Mouse (Mus musculus) megakaryocyte, embryonic 14.5 days (primary cell): ENCODE data around the gene Sh2b2. TPM values are rescaled to one million over a fixed set of nuclear protein-coding genes. Genes with fewer than 3 reads are reported as not detected.

Experiments used
- H3K27me3 ChIP-seq: replicated peaks from 2 replicates; pipeline ENCODE3; 2012; ENCODE audit warnings: inconsistent platforms
- H3K36me3 ChIP-seq: replicated peaks from 2 replicates; pipeline ENCODE3; 2012; ENCODE audit warnings: low read length, inconsistent platforms, mixed read lengths
- H3K4me1 ChIP-seq: 2 replicates; pipeline ENCODE4 v1.6.1; 2012; ENCODE audit warnings: inconsistent platforms
- H3K4me3 ChIP-seq: replicated peaks from 2 replicates; pipeline ENCODE3; 2012; ENCODE audit warnings: moderate library complexity, mild to moderate bottlenecking, inconsistent platforms
- H3K9me3 ChIP-seq: 2 replicates; pipeline ENCODE4 v1.6.1; 2012; ENCODE audit warnings: inconsistent platforms
- FLI1 ChIP-seq: IDR thresholded peaks from 2 replicates; pipeline ENCODE4 v1.6.1; 2012; ENCODE audit warnings: low read length, inconsistent platforms, mixed read lengths
- GATA1 ChIP-seq: IDR thresholded peaks from 3 replicates; pipeline ENCODE4 v1.6.1; 2012; ENCODE audit warnings: mixed read lengths, low read length, inconsistent platforms, borderline replicate concordance
- polyA plus RNA-seq: library from polyadenylated mRNA; stranded (reverse); fragments of >175 nt; gene quantifications from 2 replicates; pipeline ENCODE4 v1.2.3, GENCODE M21; 2012; ENCODE audit warnings: low replicate concordance; ENCODE audit not compliant: insufficient read depth

Gene Sh2b2
- polyA plus RNA-seq, 1 experiment: 10.7 TPM

DNA sequence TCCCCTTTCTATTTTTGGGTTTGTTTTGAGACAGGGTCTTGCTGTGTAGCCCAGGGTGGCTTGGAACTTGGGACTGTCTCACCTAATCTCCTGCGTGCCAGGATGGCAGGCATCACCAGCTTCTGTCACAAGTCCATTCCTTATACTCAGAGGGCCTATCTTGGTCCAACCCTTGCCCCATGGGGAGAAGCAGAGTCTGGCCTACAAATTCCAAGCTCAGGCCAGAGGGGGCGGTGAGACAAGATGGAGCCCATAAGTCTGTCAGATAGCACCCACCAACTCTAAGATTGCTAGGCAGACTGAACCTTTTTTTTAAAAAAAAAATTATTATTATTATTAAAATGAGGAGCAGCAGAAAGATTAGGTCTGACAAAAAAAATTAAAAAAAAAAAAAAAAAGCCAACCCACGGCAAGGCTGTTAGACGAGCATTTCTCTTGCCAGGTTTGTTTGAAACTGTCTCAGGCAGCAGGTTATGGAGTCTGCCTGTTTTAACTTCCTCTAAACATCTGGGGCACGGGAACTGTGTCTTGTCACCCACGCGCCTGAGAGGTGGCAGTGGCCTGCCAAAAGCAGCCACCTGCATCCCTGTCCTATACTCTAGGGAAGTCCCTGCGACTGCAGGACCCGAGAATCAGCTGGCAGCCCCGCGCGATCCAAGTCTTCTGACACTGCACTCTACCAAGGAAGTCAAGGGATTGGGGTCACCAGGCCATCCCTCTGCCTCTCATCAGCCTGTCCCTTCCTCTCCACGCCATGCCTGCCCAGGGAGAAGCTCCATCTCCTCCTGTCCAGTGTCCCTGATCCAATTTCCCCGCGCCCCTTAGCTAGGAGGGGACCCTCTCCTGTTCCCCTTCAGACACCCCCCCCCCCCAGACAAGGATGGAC, 76.5 kb downstream of the Sh2b2 start:
- H3K4me1 ChIP-seq: peaks cover 74% of the 10 kb centered on the region
- no peak for TF ChIP-seq FLI1
- TF ChIP-seq GATA1: no peak
- peaks cover 6% of the 10 kb centered on the region for H3K9me3 ChIP-seq

More for the DNA sequence above, 76.5 kb downstream of the Sh2b2 start:
- Histone ChIP-seq H3K4me3 (peak overlapping the region; percentile 97), H3K27me3 (no peaks in the 10 kb centered on the region), H3K36me3 (peaks cover 49% of the 10 kb centered on the region)

Other genes starting within 250 kb of the Sh2b2 start
- 0.06 TPM in 1 of 2 replicates, not detected in the other for gene Upk3b, start 208.1 kb downstream of the Sh2b2 start, polyA plus RNA-seq
- not detected in 2 replicates for gene Upk3bl, start 192.1 kb downstream of the Sh2b2 start, polyA plus RNA-seq
- 4.4 and 18.1 TPM in 2 replicates for gene Rasa4, start 162.6 kb downstream of the Sh2b2 start, polyA plus RNA-seq
- 14.7 and 91.2 TPM in 2 replicates for gene Polr2j, start 129.9 kb downstream of the Sh2b2 start, polyA plus RNA-seq
- gene Lrwd1, start 110.5 kb downstream of the Sh2b2 start, polyA plus RNA-seq: 47.2 and 54.5 TPM in 2 replicates
- 37.3 and 77.1 TPM in 2 replicates for gene Alkbh4, start 110.4 kb downstream of the Sh2b2 start, polyA plus RNA-seq
- 23.2 and 25.7 TPM in 2 replicates for gene Orai2, start 75.8 kb downstream of the Sh2b2 start, polyA plus RNA-seq
- 19.4 and 67.8 TPM in 2 replicates for gene Prkrip1, start 47.6 kb downstream of the Sh2b2 start, polyA plus RNA-seq